Mouse (Mus musculus) C2C12 (cell line): ENCODE measurements around the gene Sdk2. TPM values are rescaled to one million over a fixed set of nuclear protein-coding genes. Genes with fewer than 3 reads are reported as not detected.

Experiments used
- H3K27me3 ChIP-seq: one replicate; pipeline ENCODE4 v1.6.1; 2011; ENCODE audit not compliant: control insufficient read depth, insufficient read depth, insufficient read length
- H3K36me3 ChIP-seq: one replicate; pipeline ENCODE4 v1.6.1; 2011; ENCODE audit not compliant: control insufficient read depth, insufficient read depth
- H3K4me3 ChIP-seq: one replicate; pipeline ENCODE4 v1.5.1; 2011; ENCODE audit warnings: mild to moderate bottlenecking, control low read depth; ENCODE audit not compliant: poor library complexity, insufficient read depth, severe bottlenecking
- H3K79me2 ChIP-seq: one replicate; pipeline ENCODE4 v1.6.1; 2011; ENCODE audit not compliant: control insufficient read depth, insufficient read depth
- H3K79me3 ChIP-seq: one replicate; pipeline ENCODE4 v1.6.1; 2011; ENCODE audit warnings: low read depth, control low read depth
- H3ac ChIP-seq: one replicate; pipeline ENCODE3; 2011; ENCODE audit warnings: low read depth; ENCODE audit not compliant: control insufficient read depth, insufficient read length
- CEBPB ChIP-seq: IDR thresholded peaks from one replicate; pipeline ENCODE4 v1.6.1; 2011; ENCODE audit warnings: low read depth, mild to moderate bottlenecking, control low read depth, moderate library complexity
- CTCF ChIP-seq: IDR thresholded peaks from one replicate; pipeline ENCODE4 v1.5.1; 2011; ENCODE audit not compliant: control insufficient read depth, insufficient read depth, insufficient read length
- FOSL1 ChIP-seq: IDR thresholded peaks from one replicate; pipeline ENCODE4 v1.8.0; 2011; ENCODE audit warnings: mild to moderate bottlenecking, low read length; ENCODE audit not compliant: poor library complexity, insufficient read depth, severe bottlenecking
- MAX ChIP-seq: IDR thresholded peaks from one replicate; pipeline ENCODE4 v1.6.1; 2011; ENCODE audit warnings: mild to moderate bottlenecking, control low read depth
- MYOD1 ChIP-seq: IDR thresholded peaks from one replicate; pipeline ENCODE4 v1.6.1; 2011; ENCODE audit warnings: low read depth; ENCODE audit not compliant: control insufficient read depth, insufficient read length
- MYOG ChIP-seq: IDR thresholded peaks from one replicate; pipeline ENCODE4 v1.6.1; 2011; ENCODE audit not compliant: control insufficient read depth, insufficient read length; ENCODE audit errors: extremely low read depth
- USF1 ChIP-seq: IDR thresholded peaks from one replicate; pipeline ENCODE4 v1.6.1; 2011; ENCODE audit warnings: low read depth, mild to moderate bottlenecking, control low read depth, moderate library complexity
- polyA plus RNA-seq: library from polyadenylated mRNA; unstranded; fragments of >200 nt; fragmentation: generic; extraction: Trizol; gene quantifications from one replicate; pipeline ENCODE4 v1.2.1, GENCODE M21; 2012; ENCODE audit warnings: missing spikeins

The Sdk2 gene
- polyA plus RNA-seq, 1 experiment = 0.05 TPM

GRCm38 (mm10) chr11:113760476-113760875 lies 306.4 kb downstream of the Sdk2 start:
- no peak for TF ChIP-seq CEBPB
- no peak for TF ChIP-seq CTCF
- no peak for TF ChIP-seq MYOG
- no peak for TF ChIP-seq FOSL1
- no peak for TF ChIP-seq USF1
- no peak for TF ChIP-seq MAX
- H3K79me2 ChIP-seq = no peaks in the 10 kb centered on the region
- no peaks in the 10 kb centered on the region for H3K79me3 ChIP-seq
- no peaks in the 10 kb centered on the region for H3K36me3 ChIP-seq
- no peak overlapping the region for H3ac ChIP-seq
- H3K4me3 ChIP-seq = no peak overlapping the region
- H3K27me3 ChIP-seq = no peaks in the 10 kb centered on the region

GRCm38 (mm10) chr11:113758851-113759250 lies 308.0 kb downstream of the Sdk2 start:
- H3K4me3 ChIP-seq = no peak overlapping the region
- H3K79me3 ChIP-seq = no peaks in the 10 kb centered on the region
- TF ChIP-seq USF1 = no peak
- TF ChIP-seq MYOG = no peak
- no peak for TF ChIP-seq FOSL1
- TF ChIP-seq MAX = no peak
- no peak for TF ChIP-seq CTCF
- no peak for TF ChIP-seq CEBPB
- TF ChIP-seq MYOD1 = no peak
- H3K27me3 ChIP-seq = no peaks in the 10 kb centered on the region
- H3K36me3 ChIP-seq = no peaks in the 10 kb centered on the region
- H3ac ChIP-seq = no peak overlapping the region
- H3K79me2 ChIP-seq = no peaks in the 10 kb centered on the region

GRCm38 (mm10) chr11:113756578-113756977 lies 310.3 kb downstream of the Sdk2 start:
- Histone ChIP-seq H3ac (no peak overlapping the region), H3K36me3 (no peaks in the 10 kb centered on the region), H3K79me2 (no peaks in the 10 kb centered on the region), H3K79me3 (no peaks in the 10 kb centered on the region), H3K27me3 (no peaks in the 10 kb centered on the region), H3K4me3 (no peak overlapping the region)
- no peak for TF ChIP-seq CTCF
- no peak for TF ChIP-seq MAX
- no peak for TF ChIP-seq MYOD1
- TF ChIP-seq CEBPB = no peak
- TF ChIP-seq FOSL1 = no peak
- TF ChIP-seq MYOG = no peak

- Histone ChIP-seq H3K79me3 (no peaks in the 10 kb centered on the region), H3K27me3 (no peaks in the 10 kb centered on the region), H3ac (no peak overlapping the region), H3K4me3 (no peak overlapping the region), H3K79me2 (peaks cover 5% of the 10 kb centered on the region), H3K36me3 (no peaks in the 10 kb centered on the region)
- TF ChIP-seq MYOG (no peak), CEBPB (no peak), MYOD1 (no peak), CTCF (no peak), MAX (no peak), FOSL1 (no peak), USF1 (no peak)
Observed at GRCm38 (mm10) chr11:113755878-113756277, 311.0 kb downstream of the Sdk2 start.

GRCm38 (mm10) chr11:113754845-113755244 lies 312.0 kb downstream of the Sdk2 start:
- Histone ChIP-seq H3K79me2 (peaks cover 15% of the 10 kb centered on the region), H3K79me3 (peaks cover 5% of the 10 kb centered on the region), H3K27me3 (no peaks in the 10 kb centered on the region), H3K4me3 (no peak overlapping the region), H3K36me3 (no peaks in the 10 kb centered on the region), H3ac (no peak overlapping the region)
- no peak for TF ChIP-seq MAX
- no peak for TF ChIP-seq CTCF
- no peak for TF ChIP-seq FOSL1
- TF ChIP-seq USF1 = no peak
- TF ChIP-seq MYOD1 = no peak
- TF ChIP-seq MYOG = no peak
- no peak for TF ChIP-seq CEBPB

GRCm38 (mm10) chr11:113752685-113753430 lies 314.0 kb downstream of the Sdk2 start:
- H3K27me3 ChIP-seq = no peaks in the 10 kb centered on the region
- H3ac ChIP-seq = no peak overlapping the region
- no peak overlapping the region for H3K4me3 ChIP-seq
- no peaks in the 10 kb centered on the region for H3K36me3 ChIP-seq
- H3K79me3 ChIP-seq = peaks cover 11% of the 10 kb centered on the region
- peaks cover 35% of the 10 kb centered on the region for H3K79me2 ChIP-seq
- TF ChIP-seq FOSL1 = no peak
- no peak for TF ChIP-seq MYOG
- no peak for TF ChIP-seq MAX
